Mouse (Mus musculus): Measurements from ENCODE around the gene Ryk.

Ryk gene

DNA sequence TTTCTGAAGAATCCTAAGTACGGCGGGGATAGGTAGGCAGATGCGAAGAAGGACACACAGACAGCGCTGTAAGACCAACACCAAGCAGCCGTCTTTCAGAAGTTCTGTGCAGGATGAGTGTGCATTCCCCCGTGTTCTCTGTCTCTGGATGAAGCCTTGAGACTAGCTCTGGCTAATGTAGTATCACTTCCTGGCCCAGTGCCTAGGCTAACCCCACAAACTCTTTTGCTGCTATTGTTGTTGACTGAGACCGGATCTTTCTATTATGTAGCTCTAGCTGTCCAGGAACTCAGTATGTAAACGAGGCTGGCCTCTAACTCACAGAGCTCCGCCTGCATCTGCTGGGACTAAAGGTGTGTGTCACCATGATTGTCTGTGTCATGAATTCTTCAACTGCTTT lies 110.2 kb downstream of the Ryk start:
- in situ Hi-C loops (cut with MboI, MseI): no loop called here

DNA sequence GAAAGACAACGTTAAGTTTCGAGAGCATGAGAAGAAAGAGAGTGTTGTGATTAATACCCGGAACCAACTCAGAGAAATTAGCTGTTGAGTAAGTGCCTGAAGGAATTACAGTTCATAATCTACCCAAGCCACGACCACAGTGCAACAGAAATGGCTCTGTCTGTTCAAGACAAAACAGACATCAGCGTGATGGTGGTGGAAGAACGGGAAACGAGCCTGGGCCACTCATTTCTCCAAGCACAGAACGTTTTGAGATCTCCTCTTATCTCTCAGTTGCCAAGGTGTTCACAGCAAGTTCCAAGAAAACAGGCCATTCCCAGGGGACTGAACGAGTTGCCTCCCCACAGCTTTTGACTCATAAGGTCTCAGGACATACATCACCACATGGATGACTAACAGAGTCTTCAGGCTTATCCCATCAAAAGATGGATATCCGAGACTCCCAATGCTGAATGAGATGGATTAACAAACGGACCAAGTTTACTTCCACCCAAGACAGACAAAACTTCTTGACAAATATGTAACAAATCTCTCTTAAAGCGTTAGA lies 111.8 kb downstream of the Ryk start:
- in situ Hi-C loops (cut with MboI, MseI): no loop called here

DNA sequence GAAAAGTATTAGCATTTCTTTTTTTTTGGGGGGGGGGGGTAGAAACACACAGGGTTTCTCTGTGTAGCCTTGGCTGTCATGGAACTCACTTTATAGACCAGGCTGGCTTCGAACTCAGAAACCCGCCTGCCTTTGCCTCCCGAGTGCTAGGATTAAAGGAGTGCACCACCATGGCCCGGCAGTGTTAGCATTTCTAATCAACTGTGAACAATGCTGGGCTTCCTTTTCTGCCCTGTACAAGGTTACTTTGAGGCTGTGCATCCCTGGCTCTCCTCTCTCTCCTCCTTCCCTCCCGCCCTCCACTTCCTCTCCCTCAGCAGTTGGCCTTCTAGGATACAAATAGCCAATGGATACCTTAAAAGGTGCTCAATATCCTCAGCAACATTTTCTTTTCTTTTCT lies 114.0 kb downstream of the Ryk start:
- in situ Hi-C loops (cut with MboI, MseI): no loop called here

GRCm38 (mm10) chr9:102951091-102951994 lies 116.6 kb downstream of the Ryk start:
- in situ Hi-C loops (cut with MboI, MseI): no loop called here

GRCm38 (mm10) chr9:102955866-102956265 lies 121.1 kb downstream of the Ryk start:
- in situ Hi-C loops (cut with MboI, MseI): no loop called here

Data from regulatory T cell (primary cell).